8 mouse cellular contexts compared by ENCODE assay signal in genomic region chr7:144471103-144471502, GRCm38 (mm10). TPM values are rescaled to one million over a fixed set of nuclear protein-coding genes. Genes with fewer than 3 reads are reported as not detected.
DNase-seq lines count a peak whose midpoint lies in the region; ATAC-seq and TF ChIP-seq lines count a peak whose summit lies in the region.

No protein-coding gene starts in this region.

- no peak for TF ChIP-seq CTCF in layer of hippocampus, adult 2 months (conservative IDR thresholded peaks at IDR 0.05)

- H3K9ac ChIP-seq in forebrain, embryonic 11.5 days (ENCODE audit: low read length) = peak overlapping the region; percentile 72
- peak overlapping the region; percentile 95 for H3K9ac ChIP-seq in limb, embryonic 12.5 days (replicated peaks)
- H3K9ac ChIP-seq in neural tube, embryonic 14.5 days (replicated peaks; ENCODE audit: low read depth, low read length) = peak overlapping the region; percentile 91; the same call in 1 of the 2 replicates

- WGBS in forebrain, embryonic 11.5 days = 85% methylated on average over 2 of the region's 2 CpGs
- 92% methylated on average over 2 of the region's 2 CpGs for WGBS in limb, embryonic 12.5 days
- 89% methylated on average over 2 of the region's 2 CpGs for WGBS in neural tube, embryonic 14.5 days

- H3K9me3 ChIP-seq in forebrain, embryonic 11.5 days (ENCODE audit: control insufficient read depth, low read length) = no peaks in the 10 kb centered on the region
- no peaks in the 10 kb centered on the region for H3K9me3 ChIP-seq in limb, embryonic 12.5 days
- H3K9me3 ChIP-seq in neural tube, embryonic 14.5 days (ENCODE audit: control insufficient read depth, low read length) = no peaks in the 10 kb centered on the region

- DNase-seq in layer of hippocampus, adult 2 months (ENCODE audit: low spot score in 2 of 2) = no peak
- DNase-seq in layer of hippocampus, postnatal 25 days (ENCODE audit: extremely low spot score in 1 of 2, low spot score in 1 of 2) = no peak
- DNase-seq in forebrain, embryonic 11.5 days (ENCODE audit: low spot score) = no peak
- no peak for DNase-seq in right cerebral cortex, postnatal 36 days (ENCODE audit: low spot score in 2 of 2)
- no peak for DNase-seq in urinary bladder, postnatal 4 days (ENCODE audit: low spot score in 2 of 2)
- DNase-seq in frontal cortex, adult 2 months (ENCODE audit: extremely low spot score in 1 of 2, low spot score in 1 of 2) = no peak

- no peaks in the 10 kb centered on the region for H3K36me3 ChIP-seq in forebrain, embryonic 11.5 days (ENCODE audit: control insufficient read depth, insufficient read depth, low read length)
- peaks cover 13% of the 10 kb centered on the region; the same call in 1 of the 2 replicates for H3K36me3 ChIP-seq in limb, embryonic 12.5 days
- H3K36me3 ChIP-seq in neural tube, embryonic 14.5 days (ENCODE audit: control insufficient read depth, insufficient read depth, low read length) = no peaks in the 10 kb centered on the region

- H3K27ac ChIP-seq in layer of hippocampus, adult 2 months = peak overlapping the region; percentile 97
- no peak overlapping the region for H3K27ac ChIP-seq in forebrain, embryonic 11.5 days (ENCODE audit: low read depth, low read length)
- no peak overlapping the region for H3K27ac ChIP-seq in limb, embryonic 12.5 days
- H3K27ac ChIP-seq in neural tube, embryonic 14.5 days (ENCODE audit: low read depth, low read length) = peak overlapping the region; percentile 77

- peaks cover 5% of the 10 kb centered on the region; the same call in 1 of the 2 replicates for H3K4me1 ChIP-seq in forebrain, embryonic 11.5 days (replicated peaks; ENCODE audit: control insufficient read depth, insufficient read depth, low read length)
- peaks cover 15% of the 10 kb centered on the region for H3K4me1 ChIP-seq in limb, embryonic 12.5 days (replicated peaks)
- H3K4me1 ChIP-seq in neural tube, embryonic 14.5 days (ENCODE audit: control insufficient read depth, insufficient read depth, low read length) = peaks cover 12% of the 10 kb centered on the region

- no peak for ATAC-seq in forebrain, embryonic 11.5 days (replicated peaks; ENCODE audit: low FRiP score)
- no peak for ATAC-seq in limb, embryonic 12.5 days (ENCODE audit: insufficient number of reproducible peaks, insufficient read depth, low FRiP score, low TSS enrichment, low read depth)
- ATAC-seq in neural tube, embryonic 14.5 days (ENCODE audit: low read depth) = 0 out of 2 replicates have a peak, but pooled peaks have one; percentile 14

- H3K4me2 ChIP-seq in forebrain, embryonic 11.5 days (ENCODE audit: low read depth, low read length, severe bottlenecking) = peak overlapping the region; percentile 81
- peak overlapping the region; percentile 83 for H3K4me2 ChIP-seq in limb, embryonic 12.5 days
- H3K4me2 ChIP-seq in neural tube, embryonic 14.5 days (ENCODE audit: low read depth, low read length) = peak overlapping the region; percentile 93

- H3K27me3 ChIP-seq in forebrain, embryonic 11.5 days (ENCODE audit: control insufficient read depth, insufficient read depth, low read length) = no peaks in the 10 kb centered on the region
- no peaks in the 10 kb centered on the region for H3K27me3 ChIP-seq in limb, embryonic 12.5 days
- H3K27me3 ChIP-seq in neural tube, embryonic 14.5 days (ENCODE audit: control insufficient read depth, insufficient read depth, low read length) = no peaks in the 10 kb centered on the region

- peak overlapping the region; percentile 90 for H3K4me3 ChIP-seq in layer of hippocampus, adult 2 months
- H3K4me3 ChIP-seq in forebrain, embryonic 11.5 days (ENCODE audit: low read depth, low read length) = peak overlapping the region; percentile 65
- peak overlapping the region; percentile 87 for H3K4me3 ChIP-seq in limb, embryonic 12.5 days (replicated peaks)
- H3K4me3 ChIP-seq in neural tube, embryonic 14.5 days (ENCODE audit: low read depth, low read length) = peak overlapping the region; percentile 80

RNA-seq across cellular contexts. Expression of gene Cttn, which starts 0.3 kb away (rescaled TPM):
- total RNA-seq in layer of hippocampus, adult 2 months (2021) = 100 to 1,000 TPM; 179 to 181 TPM
- 100 to 1,000 TPM; 173 to 198 TPM for total RNA-seq in layer of hippocampus, postnatal 25 days (2021)
- polyA plus RNA-seq in forebrain, embryonic 11.5 days (2014; fragmentation: Nextera tagmentation; extraction: Ambion mirVana) = 183 and 190 TPM in 2 replicates
- polyA plus RNA-seq in limb, embryonic 12.5 days (2016; fragmentation: Nextera tagmentation; extraction: Ambion mirVana) = 179 and 193 TPM in 2 replicates
- polyA plus RNA-seq in neural tube, embryonic 14.5 days (2014; fragmentation: Nextera tagmentation; extraction: Ambion mirVana) = 144 and 167 TPM in 2 replicates
- polyA plus RNA-seq in frontal cortex, adult 2 months (2012; rRNA removed) = 155 and 178 TPM in 2 replicates

Comparison
In these comparisons a context has a peak if more than half of its experiments do, and no peak if none do; other contexts are left out.
1. H3K27ac ChIP-seq: peak in layer of hippocampus, adult 2 months (single experiment) and neural tube, embryonic 14.5 days (single experiment); none in forebrain, embryonic 11.5 days (single experiment) and limb, embryonic 12.5 days (single experiment).
2. Peak in every context shown above with its lines, with median percentiles within 50 percentile points of each other: H3K4me3 ChIP-seq, H3K4me2 ChIP-seq and H3K9ac ChIP-seq.